In the genomic region with DNA sequence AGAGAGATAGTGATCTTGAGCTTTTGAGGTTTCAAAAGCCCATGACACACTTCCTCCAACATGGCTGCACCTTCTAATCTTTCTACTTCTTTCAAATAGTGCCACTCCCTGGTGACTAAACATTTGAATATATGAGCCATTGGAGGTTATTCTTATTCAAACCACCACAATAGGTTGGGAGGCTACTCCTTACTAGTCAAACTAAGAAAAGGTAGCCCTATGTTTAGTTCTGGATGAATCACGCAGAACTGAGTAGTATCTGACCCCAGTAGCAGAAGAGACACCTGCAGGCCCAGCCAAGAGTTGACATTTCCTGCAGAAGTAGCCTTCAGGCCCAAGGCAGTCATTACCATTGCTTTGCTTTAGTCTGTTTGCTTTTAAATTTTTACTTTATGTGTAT, we compare ENCODE assay signal across 24 mouse cellular contexts.
DNase-seq lines count a peak whose midpoint lies in the region; ATAC-seq and TF ChIP-seq lines count a peak whose summit lies in the region.
"Had no signal": no experiment of that assay in that cellular context is flagged by ENCODE, and none has a peak within 500 bp of the region (broad histone marks: within the 10 kb centered on the region; RNA-seq: fewer than 3 reads in every experiment).

No protein-coding gene starts in this region.

- H3K4me3 ChIP-seq in CH12.LX (replicated peaks in 1 of 3; ENCODE audit: low read depth in 2 of 3, low read length in 2 of 3, poor library complexity in 1 of 3) = no peak overlapping the region
- no peak overlapping the region for H3K4me3 ChIP-seq in stomach, embryonic 15.5 days (replicated peaks)
- H3K4me3 ChIP-seq: embryonic facial prominence, embryonic 10.5 days; embryonic facial prominence, embryonic 12.5 days; forebrain, embryonic 12.5 days had no signal

- in situ Hi-C loops in CH12.LX (cut with MboI; ENCODE audit: low pct_ligation_motif_present, low pct_unique_long_range_greater_than_20kb, low sequenced_read_pairs) = no loop called here

- 57% methylated on average over 1 of the region's 1 CpGs for WGBS in stomach, embryonic 15.5 days

- ATAC-seq in stomach, embryonic 15.5 days (ENCODE audit: insufficient read depth, low FRiP score, low read depth) = 0 out of 2 replicates have a peak, but pooled peaks have one; percentile 14
- ATAC-seq: CD4-positive, CD25-positive, alpha-beta regulatory T cell, adult 4 months; forebrain, embryonic 14.5 days; forebrain, embryonic 16.5 days; Patski had no signal

- no peaks in the 10 kb centered on the region for H3K9me3 ChIP-seq in CH12.LX (replicated peaks; ENCODE audit: low read length)
- H3K9me3 ChIP-seq in stomach, embryonic 15.5 days = no peaks in the 10 kb centered on the region
- H3K9me3 ChIP-seq: embryonic facial prominence, embryonic 10.5 days; embryonic facial prominence, embryonic 12.5 days; forebrain, embryonic 12.5 days had no signal

- dilution Hi-C loops in CH12.LX (cut with MboI; ENCODE audit: extremely low pct_ligation_motif_present, extremely low pct_unique_long_range_greater_than_20kb, low sequenced_read_pairs) = no loop called here

- peaks cover 9 to 16% of the 10 kb centered on the region in 2 experiments; a peak in 3 of 4 replicates for H3K4me1 ChIP-seq in CH12.LX (ENCODE audit: control insufficient read depth in 1 of 2, insufficient read depth in 2 of 2)
- H3K4me1 ChIP-seq in stomach, embryonic 15.5 days = no peaks in the 10 kb centered on the region
- H3K4me1 ChIP-seq: embryonic facial prominence, embryonic 10.5 days; embryonic facial prominence, embryonic 12.5 days; forebrain, embryonic 12.5 days had no signal

- no peak overlapping the region for H3K9ac ChIP-seq in CH12.LX (ENCODE audit: insufficient read depth, low read depth)
- no peak overlapping the region for H3K9ac ChIP-seq in stomach, embryonic 15.5 days
- H3K9ac ChIP-seq: embryonic facial prominence, embryonic 12.5 days; forebrain, embryonic 12.5 days had no signal

- no peaks in the 10 kb centered on the region for H3K27me3 ChIP-seq in CH12.LX (replicated peaks)
- H3K27me3 ChIP-seq in stomach, embryonic 15.5 days (replicated peaks) = no peaks in the 10 kb centered on the region
- H3K27me3 ChIP-seq: embryonic facial prominence, embryonic 12.5 days; forebrain, embryonic 12.5 days; Patski had no signal

- TF ChIP-seq CTCF in CH12.LX (conservative IDR thresholded peaks at IDR 0.05 in 1 of 2, IDR thresholded peaks at IDR 0.05 in 1 of 2; ENCODE audit: low read depth in 2 of 2, low read length in 2 of 2) = peak in 1 of 2 experiments; percentile 11; a peak in 2 of 4 replicates

- TF ChIP-seq POLR2A in CH12.LX (IDR thresholded peaks at IDR 0.05; ENCODE audit: low read depth, low read length) = no peak

- no peaks in the 10 kb centered on the region for H3K36me3 ChIP-seq in CH12.LX (replicated peaks in 1 of 2; ENCODE audit: control insufficient read depth in 1 of 2, insufficient read depth in 1 of 2, low read length in 1 of 2)
- H3K36me3 ChIP-seq in stomach, embryonic 15.5 days = no peaks in the 10 kb centered on the region
- H3K36me3 ChIP-seq: embryonic facial prominence, embryonic 10.5 days; embryonic facial prominence, embryonic 12.5 days; forebrain, embryonic 12.5 days; G1E had no signal

- peak; percentile 29 for DNase-seq in CH12.LX (ENCODE audit: extremely low read depth)
- DNase-seq in R1 (ENCODE audit: low read depth, low spot score) = peak; percentile 66
- DNase-seq in spleen, postnatal 10 days (ENCODE audit: low spot score in 2 of 2) = no peak
- DNase-seq in right cerebral cortex, postnatal 36 days (ENCODE audit: low spot score in 2 of 2) = no peak
- DNase-seq in embryo, embryonic 10.5 days (ENCODE audit: low spot score) = no peak
- DNase-seq: adrenal gland, adult 2 months; adrenal gland, postnatal 10 days; adrenal gland, postnatal 25 days; B cell, adult 2 months; cerebellum, adult 11 months; cerebellum, adult 18-20 months; cerebellum, adult 8-10 months; cerebellum, adult 9-11 months; cerebellum, postnatal 14 days; cerebellum, postnatal 36 days had no signal

- H3K27ac ChIP-seq in CH12.LX (ENCODE audit: insufficient read depth, low read depth) = no peak overlapping the region
- H3K27ac ChIP-seq in stomach, embryonic 15.5 days = no peak overlapping the region
- H3K27ac ChIP-seq: embryonic facial prominence, embryonic 10.5 days; embryonic facial prominence, embryonic 12.5 days; forebrain, embryonic 12.5 days had no signal

- no peak overlapping the region for H3K4me2 ChIP-seq in CH12.LX (ENCODE audit: insufficient read depth, low read depth, poor library complexity, severe bottlenecking)
- no peak overlapping the region for H3K4me2 ChIP-seq in stomach, embryonic 15.5 days
- H3K4me2 ChIP-seq: embryonic facial prominence, embryonic 12.5 days; forebrain, embryonic 12.5 days had no signal

- TF ChIP-seq RAD21 in CH12.LX (IDR thresholded peaks at IDR 0.05; ENCODE audit: low read depth, low read length) = no peak; the same call in 1 of the 2 replicates

- H3K79me2 ChIP-seq in CH12.LX (replicated peaks; ENCODE audit: control insufficient read depth, extremely low read depth, insufficient read depth, poor library complexity, severe bottlenecking) = no peaks in the 10 kb centered on the region

- no peak for TF ChIP-seq EP300 in CH12.LX (IDR thresholded peaks at IDR 0.05; ENCODE audit: low read length)

TF ChIP-seq in CH12.LX, 34 proteins besides CTCF, POLR2A, EP300 and RAD21:
- TF ChIP-seq GABPA (IDR thresholded peaks at IDR 0.05; ENCODE audit: insufficient replicate concordance, low read depth, low read length) = no peak
- TF ChIP-seq HCFC1 (IDR thresholded peaks at IDR 0.05; ENCODE audit: low read depth, low read length) = no peak
- TF ChIP-seq NELFE (IDR thresholded peaks at IDR 0.05; ENCODE audit: low read depth, low read length) = no peak
- TF ChIP-seq USF1 (IDR thresholded peaks at IDR 0.05; ENCODE audit: low read depth, low read length) = no peak
- TF ChIP-seq KAT2A (IDR thresholded peaks at IDR 0.05; ENCODE audit: insufficient replicate concordance, low read length) = no peak
- TF ChIP-seq BHLHE40 (IDR thresholded peaks at IDR 0.05; ENCODE audit: low read depth, low read length) = no peak
- TF ChIP-seq RCOR1 (conservative IDR thresholded peaks at IDR 0.05; ENCODE audit: low read depth, low read length) = no peak
- TF ChIP-seq JUN (IDR thresholded peaks at IDR 0.05; ENCODE audit: insufficient read depth, low read depth, low read length) = no peak
- TF ChIP-seq MXI1 (IDR thresholded peaks at IDR 0.05; ENCODE audit: low read depth, low read length) = no peak
- no peak for TF ChIP-seq MYC (IDR thresholded peaks at IDR 0.05; ENCODE audit: low read depth, low read length)
- no peak for TF ChIP-seq MAX (IDR thresholded peaks at IDR 0.05; ENCODE audit: low read length)
- TF ChIP-seq IRF4 (IDR thresholded peaks at IDR 0.05; ENCODE audit: low read depth, low read length) = no peak
- no peak for TF ChIP-seq ZKSCAN1 (IDR thresholded peaks at IDR 0.05; ENCODE audit: borderline replicate concordance, low read depth, low read length)
- no peak for TF ChIP-seq CHD1 (IDR thresholded peaks at IDR 0.05; ENCODE audit: low read depth, low read length)
- no peak for TF ChIP-seq ETS1 (conservative IDR thresholded peaks at IDR 0.05; ENCODE audit: low read depth, low read length)
- no peak for TF ChIP-seq E2F4 (IDR thresholded peaks at IDR 0.05; ENCODE audit: insufficient replicate concordance, low read depth, low read length)
- no peak for TF ChIP-seq POLR2AphosphoS2 (IDR thresholded peaks at IDR 0.05; ENCODE audit: low read depth, low read length)
- TF ChIP-seq TBP (conservative IDR thresholded peaks at IDR 0.05; ENCODE audit: low read depth, low read length) = no peak
- no peak for TF ChIP-seq NRF1 (IDR thresholded peaks at IDR 0.05; ENCODE audit: low read depth, low read length)
- no peak for TF ChIP-seq MEF2A (IDR thresholded peaks at IDR 0.05; ENCODE audit: borderline replicate concordance, low read depth, low read length)
TF ChIP-seq in CH12.LX: peak in this region for 0.

Comparison
In these comparisons a context has a peak if more than half of its experiments do, and no peak if none do; other contexts are left out.
1. DNase-seq: peak in CH12.LX (single experiment) and R1 (single experiment); none in spleen, postnatal 10 days (0 of 2), right cerebral cortex, postnatal 36 days (0 of 2) and embryo, embryonic 10.5 days (single experiment).